Mouse (Mus musculus) layer of hippocampus, postnatal 25 days (tissue): ENCODE data around the gene Pik3r3. TPM values are rescaled to one million over a fixed set of nuclear protein-coding genes. Genes with fewer than 3 reads are reported as not detected.

Source experiments
- DNase-seq, 2 experiments: peaks; one replicate each; pipeline ENCODE4 v3.0.0; 2022; ENCODE audit warnings: mixed read lengths in 2 of 2, low spot score in 1 of 2; ENCODE audit errors: extremely low spot score in 1 of 2
- total RNA-seq, 2 experiments: library from RNA; stranded (reverse); gene quantifications; 2 replicates each; pipeline ENCODE4 v1.2.3; 2021

Gene Pik3r3
- 10 to 100 TPM; 40.1 to 41.7 TPM for total RNA-seq

DNA sequence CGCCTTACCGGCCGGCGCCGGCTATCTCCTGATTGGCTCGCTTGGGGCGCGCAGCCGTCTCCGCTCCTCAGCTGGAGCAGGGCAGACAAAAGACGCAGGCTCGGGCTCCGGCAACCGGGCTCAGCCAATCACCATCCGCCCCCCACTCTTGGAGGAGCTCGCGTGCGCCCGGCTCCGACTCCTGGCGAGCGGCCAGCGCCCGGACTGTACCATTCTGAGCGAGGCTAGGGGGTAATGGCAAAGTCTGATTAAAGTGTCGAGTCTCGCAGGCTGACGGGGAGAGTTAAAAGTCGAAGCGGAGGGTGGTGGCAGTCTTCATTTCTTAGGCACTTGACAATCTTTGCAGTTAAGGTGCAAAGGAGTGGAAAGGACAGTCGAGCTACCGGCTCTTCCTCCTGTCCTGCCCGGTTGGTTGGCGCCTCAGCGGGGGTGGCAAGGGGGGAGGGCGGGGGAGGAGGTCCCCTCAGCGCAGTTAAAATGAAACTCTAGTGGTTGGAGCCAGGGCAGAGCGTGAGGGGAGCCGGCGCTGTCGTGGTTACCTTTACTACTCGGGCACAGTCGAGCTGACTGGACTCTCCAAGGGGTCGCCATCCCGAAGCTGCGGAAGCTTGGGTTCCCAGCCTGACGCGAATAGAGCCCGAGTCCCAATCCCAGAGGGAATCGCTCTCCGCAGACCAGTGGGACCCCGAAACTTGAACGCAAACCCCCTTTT is at the start of gene Pik3r3:
Gene Pik3r3, plus strand, starts transcription at position 479 of the 712 bp plus-strand sequence.
- peak; percentile 97 to 99 for DNase-seq

- DNase-seq, result no peak
Observed at GRCm38 (mm10) chr4:116173072-116173471, 48.3 kb upstream of the Pik3r3 start, which contains the start of the genes 1700042G07Rik and Gm49337. Gene 1700042G07Rik (plus strand): TSS chr4:116173372. Gene Gm49337 (plus strand): TSS chr4:116173384.

DNA sequence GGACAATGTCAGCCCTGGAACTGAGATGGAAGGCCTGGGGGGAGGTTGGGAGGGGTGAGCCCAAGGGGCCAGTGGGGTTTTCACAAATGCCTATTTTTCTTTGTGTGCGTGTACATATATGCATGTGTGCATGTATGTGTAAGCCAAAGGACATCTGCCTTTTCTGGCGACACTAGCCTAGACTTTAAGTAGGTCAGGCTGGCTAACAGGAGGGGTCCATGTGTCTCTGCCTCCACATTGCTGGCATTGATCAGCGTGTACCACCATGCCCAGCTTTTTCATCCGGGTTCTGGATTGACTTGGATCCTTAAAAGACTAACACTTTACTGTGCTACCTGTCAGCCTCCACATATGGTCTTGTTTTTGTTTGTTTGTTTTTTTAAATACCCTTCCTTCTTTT is 47.7 kb upstream of the Pik3r3 start:
- no peak for DNase-seq

DNA sequence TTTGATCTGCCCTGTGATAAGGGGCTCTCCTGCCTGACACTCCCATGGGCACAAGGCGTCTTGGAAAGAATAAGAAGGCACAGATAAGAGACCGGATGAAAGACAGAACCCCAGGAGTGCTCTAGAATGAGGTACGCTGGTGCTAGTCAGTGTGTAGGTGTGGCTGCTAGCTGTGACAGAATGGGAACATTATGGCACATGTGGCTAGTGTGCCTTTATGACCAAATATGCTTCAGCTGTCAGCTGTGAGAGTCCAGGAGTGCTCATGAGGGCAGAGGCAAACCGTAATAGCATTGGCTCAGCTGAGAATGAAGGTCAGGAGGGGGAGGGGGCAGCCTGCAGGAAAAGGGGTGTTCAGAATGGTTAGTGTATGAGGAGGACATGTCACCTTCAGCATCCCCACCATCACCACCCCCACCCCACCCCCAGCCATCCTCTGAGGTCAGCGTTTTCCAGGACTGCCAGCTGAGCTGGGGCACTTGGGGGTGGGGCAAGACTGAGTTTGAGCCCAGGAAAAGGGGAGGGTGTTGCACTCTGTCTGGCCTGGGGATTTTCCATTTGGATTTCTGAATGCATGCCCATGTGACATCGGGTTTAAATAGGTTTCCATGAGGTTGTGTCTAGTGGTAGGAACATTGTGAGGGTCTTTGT is 46.8 kb upstream of the Pik3r3 start:
- no peak for DNase-seq

DNA sequence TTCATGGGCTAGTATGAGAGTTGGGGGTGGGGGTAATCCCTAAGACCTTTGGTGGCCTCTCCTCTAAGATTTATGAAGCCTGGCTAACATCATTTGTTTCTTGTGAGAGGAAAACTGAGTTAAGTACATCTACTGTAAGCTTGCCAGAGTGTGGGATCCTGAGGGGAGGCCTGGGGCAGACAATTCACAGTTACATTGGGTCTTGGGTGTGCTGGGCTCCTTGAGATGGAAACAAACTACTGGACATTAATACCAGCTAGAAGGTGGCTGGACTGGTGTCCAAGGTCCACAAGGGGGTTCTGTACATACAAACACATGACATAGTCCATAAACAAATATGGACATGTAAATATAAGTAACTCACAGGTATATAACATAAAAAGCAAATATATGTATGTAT is 46.3 kb upstream of the Pik3r3 start:
- DNase-seq, result no peak

GRCm38 (mm10) chr4:116175711-116176542 is 45.5 kb upstream of the Pik3r3 start:
- no peak for DNase-seq

DNA sequence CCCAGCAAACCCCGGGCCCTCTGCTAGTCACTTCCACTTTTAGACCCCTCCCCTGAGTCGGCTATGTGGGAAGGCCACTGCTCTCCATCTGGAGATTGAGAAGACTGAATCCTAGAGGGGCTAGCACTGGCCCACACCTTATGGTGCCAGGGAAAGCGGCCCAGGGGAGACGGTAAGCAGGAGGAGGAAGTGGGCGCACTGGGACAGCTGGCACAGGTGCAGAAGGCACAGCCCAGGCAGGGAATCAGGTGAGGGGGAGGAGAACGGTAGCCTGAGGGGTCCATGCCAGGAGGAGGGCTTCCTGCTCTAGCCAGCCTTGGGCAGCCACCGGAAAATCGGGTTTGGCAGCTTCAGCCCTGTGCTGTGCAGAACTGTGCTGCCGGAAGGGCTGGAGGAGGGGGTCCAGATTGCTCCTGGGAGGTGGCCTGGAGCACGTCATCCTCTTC is 44.9 kb upstream of the Pik3r3 start:
- peak; percentile 44 to 59 for DNase-seq

GRCm38 (mm10) chr4:116177140-116177539 is 44.3 kb upstream of the Pik3r3 start:
- no peak for DNase-seq

DNA sequence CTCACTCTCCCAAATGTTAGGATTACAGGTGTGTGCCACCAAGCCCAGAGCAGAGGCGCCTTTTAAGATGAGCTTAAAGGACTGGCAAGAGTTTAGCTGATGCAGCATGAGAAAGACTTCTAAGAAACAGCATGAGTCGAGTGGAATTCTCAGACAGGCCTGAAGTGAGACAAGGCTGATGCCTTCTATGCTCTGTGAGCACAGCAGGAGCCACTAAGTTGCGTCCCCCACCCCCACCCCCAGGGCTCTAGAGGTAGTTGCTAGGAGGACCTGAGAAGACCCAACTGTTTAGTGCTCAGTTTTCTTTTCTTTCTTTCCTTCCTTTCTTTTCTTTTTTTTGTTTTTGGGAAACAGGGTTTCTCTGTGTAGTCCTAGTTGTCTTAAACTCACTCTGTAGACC is 39.3 kb upstream of the Pik3r3 start:
- no peak for DNase-seq

DNA sequence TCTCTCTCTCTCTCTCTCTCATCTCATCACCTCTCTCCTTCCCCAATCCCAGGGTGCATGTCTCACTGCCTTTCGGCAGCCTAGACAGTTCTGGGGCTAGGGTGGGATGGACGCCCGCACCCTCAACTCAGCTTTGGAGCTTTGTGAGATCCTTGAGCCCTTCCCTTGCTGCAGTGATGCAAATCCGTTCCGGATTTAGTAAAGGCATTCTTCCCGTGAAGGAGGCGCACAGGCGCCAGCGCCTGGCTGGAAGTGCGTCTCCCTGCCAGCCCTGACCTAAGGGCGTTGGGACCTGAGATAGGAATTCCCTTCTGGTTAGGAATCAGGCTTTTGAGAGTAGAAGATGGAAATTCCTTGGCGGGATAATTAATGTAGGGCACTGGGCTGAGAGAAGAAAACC is 38.7 kb upstream of the Pik3r3 start:
- no peak for DNase-seq

DNA sequence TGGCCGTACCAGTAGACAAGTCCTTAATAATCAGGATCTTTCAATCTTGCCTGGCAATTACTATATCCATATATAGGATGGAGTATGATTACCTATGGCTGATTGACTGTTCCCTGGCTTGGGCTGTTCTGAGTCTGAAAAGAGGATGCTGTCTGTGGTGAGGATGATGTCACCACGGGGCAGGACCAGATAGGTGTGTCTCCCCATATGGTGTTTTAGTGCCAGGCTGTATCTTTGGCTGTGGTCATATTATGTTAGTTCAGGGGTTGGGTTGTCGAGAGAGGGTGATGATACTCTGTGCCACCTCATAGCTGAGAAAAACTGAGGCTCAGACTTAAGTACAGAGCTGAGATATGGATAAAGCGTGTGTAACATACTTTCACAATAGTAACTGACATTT is 36.3 kb upstream of the Pik3r3 start:
- DNase-seq, result no peak

GRCm38 (mm10) chr4:116192286-116192835 is 29.1 kb upstream of the Pik3r3 start:
- no peak for DNase-seq

DNA sequence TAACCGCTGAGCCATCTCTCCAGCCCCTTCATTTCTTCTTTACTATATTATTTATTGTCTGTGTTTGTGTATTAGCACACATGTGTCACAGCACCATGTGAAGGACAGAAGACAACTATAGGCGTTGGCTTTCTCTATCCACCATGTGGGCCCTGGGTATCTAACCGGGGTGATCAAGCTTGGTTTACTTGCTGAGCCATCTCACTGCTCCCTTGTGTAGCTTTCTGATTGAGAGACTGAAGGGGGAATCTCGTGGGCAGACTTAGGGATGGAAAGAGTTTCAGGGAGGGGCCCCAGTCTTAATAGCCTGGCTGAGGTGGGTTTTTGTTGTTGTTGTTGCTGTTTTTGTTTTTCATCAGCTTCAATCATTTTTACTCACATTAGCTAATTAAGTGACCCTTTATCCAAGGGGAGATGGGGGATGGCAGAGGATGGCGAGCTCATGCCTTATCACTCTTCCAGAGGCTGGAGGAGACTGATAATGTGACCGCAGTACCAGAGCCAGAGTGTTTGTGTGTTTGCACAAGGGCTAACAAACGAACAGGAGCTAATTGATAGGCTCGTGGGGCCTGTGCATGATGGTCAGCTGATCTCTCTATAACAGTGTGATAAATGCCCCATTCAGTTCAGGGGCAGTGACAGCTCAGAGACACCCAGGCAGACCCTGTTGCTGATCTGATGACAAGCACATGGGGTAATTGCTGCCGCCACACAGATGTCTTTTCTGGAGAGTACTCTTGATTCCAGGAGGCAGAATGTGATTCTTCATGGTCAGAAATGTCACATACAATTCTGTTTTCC is 27.6 kb upstream of the Pik3r3 start:
- DNase-seq, result no peak

DNA sequence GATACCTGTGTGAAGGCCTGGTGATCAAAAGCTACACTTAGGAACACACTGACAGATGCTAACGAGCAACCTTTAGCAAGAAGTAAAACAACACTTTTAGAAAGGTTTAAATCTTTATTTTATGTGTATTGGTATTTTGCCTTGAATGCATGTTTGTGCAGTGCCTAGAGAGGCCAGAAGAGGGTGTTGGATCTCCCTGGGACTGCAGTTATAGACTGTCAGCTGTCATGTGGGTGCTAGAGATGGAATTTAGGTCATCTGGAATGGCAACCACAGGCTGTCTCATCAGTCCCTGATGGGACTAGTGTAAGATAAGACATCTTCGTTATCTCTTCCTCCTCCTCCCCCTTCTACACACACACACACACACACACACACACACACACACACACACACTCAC is 23.0 kb upstream of the Pik3r3 start:
- DNase-seq, result no peak

DNA sequence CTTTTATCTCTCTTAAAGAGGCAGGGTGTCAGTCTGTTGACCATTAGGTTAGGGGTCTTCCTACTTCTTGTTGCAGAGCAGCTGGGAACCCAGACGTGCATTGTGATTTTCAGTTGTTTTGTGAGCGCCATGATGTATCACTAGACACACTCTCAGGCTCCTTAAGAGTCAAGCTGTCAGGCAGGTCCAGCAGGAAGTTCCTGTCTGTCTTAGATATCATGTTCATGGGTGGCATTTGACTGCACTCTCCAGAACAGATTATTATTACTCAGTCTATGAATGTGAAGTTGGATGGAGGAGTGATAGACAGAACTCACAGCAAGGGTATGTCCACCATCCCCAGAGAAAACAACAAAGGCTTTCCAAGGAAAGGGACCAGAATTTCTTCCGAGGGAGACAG is 17.0 kb upstream of the Pik3r3 start:
- no peak for DNase-seq

DNA sequence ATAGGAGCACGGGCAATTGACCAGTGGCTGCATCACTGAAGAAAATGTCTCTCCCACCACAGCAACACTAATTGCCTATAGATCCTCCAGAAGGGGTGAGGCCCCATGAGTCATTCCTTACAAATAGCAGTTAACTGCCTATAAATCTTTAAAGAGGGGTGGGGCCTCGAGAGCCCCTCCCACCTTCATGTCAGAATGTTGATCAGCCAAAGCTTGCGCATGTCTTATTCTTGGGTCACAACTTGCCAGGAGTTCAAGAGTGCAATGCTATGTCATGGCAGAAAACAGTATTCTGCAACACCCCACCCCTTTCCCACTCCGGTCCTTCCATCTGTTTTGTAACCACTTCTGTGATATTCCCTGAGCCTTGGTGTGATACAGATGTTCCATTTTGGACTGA is 14.9 kb upstream of the Pik3r3 start:
- no peak for DNase-seq

- no peak for DNase-seq
Observed at GRCm38 (mm10) chr4:116208891-116209290, 12.5 kb upstream of the Pik3r3 start.

DNA sequence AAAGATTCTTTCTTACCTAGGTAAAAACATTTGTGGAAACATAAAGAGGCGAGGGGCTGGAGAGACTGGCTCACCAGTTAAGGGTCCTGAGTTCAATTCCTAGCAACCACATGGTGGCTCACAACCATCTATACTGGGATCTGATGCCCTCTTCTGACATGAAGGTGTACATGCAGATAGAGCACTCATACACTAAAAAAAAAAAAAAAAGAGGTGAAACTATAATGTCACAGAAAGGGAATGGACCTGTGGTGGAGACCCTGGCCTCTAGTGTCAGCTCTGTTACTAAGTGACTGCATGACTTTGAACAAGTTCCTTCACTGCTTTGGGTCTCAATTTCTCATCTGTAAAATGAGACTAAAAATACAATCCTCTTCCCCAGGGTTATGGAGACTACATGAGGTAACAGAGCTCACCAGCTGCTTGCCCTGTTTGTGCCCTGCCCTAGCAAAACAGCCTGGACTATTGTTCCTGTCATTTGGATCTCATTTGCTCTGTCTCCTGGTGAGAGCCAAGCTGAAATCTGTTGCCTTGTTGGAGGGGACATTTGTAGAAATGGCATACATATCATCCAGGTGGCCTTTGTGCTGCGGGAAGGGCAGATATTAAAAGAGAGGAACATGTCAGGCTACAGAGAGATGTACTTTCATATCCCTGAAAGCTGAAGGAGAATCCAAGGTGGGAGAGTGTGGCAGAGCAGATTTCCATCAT is 5.4 kb upstream of the Pik3r3 start:
- no peak for DNase-seq

- DNase-seq, result no peak
Observed at GRCm38 (mm10) chr4:116217046-116217445, 4.4 kb upstream of the Pik3r3 start.
